Mouse (Mus musculus) brain, adult 10 weeks (tissue): Measurements from ENCODE around the gene Stpg1. TPM values are rescaled to one million over a fixed set of nuclear protein-coding genes. Genes with fewer than 3 reads are reported as not detected.

Source experiments
- polyA plus RNA-seq: library from polyadenylated mRNA; stranded (reverse); fragments of 350-450 nt; fragmentation: Illumina TruSeq; extraction: RNeasy Lipid Tissue Mini Kit (QIAGEN cat#74804); gene quantifications from one replicate; pipeline ENCODE4 v1.2.3, GENCODE M21; 2015; ENCODE audit warnings: low read depth, low replicate concordance

Gene Stpg1
- 1.3 TPM for polyA plus RNA-seq

DNA sequence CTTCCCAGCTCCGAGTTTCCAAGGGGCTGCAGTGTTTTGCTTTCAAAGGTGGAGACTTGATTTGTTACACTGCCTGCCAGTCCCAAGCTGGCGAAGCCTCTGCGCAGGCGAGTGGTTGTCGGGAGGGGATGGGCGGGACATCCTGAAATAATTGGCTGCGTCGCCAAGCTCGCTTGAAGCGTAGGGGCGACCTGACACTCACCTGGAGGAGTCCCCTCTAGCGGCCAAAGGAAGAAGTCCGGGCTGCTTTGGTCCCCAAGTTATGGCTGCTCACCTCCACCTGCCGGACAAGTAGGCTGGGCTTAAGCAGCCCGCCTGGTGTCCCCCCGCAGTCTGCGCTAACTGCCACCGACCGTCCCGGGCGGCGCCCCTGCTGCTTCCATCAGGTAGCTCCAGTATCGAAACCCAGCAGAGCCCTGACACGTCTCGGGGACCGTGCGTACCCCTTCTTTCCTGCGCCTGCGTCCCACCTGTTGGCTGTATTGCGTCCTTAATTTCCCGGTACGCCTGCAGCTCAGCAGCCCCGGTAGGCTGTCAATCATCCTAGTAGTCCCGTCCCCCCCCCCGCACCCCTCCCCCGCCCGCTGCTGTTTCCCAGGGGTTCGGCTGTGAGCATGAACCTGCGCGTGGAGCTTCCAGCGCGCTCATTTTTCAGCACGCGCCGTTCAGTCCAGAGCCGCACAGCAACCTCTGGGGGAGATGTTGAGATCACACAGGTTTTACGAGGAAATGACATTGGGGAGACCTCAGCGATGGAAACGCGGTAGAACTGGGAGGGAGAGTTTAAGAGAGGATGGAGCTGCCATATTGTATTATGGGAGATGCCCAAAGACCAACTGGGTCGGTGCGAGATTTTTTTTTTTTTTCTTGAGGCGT lies at the start of gene Stpg1, which contains the start of gene Nipal3:
Gene Stpg1 (plus strand): TSS at position 270 of the 876 bp plus-strand sequence.
Gene Nipal3 (minus strand): TSS at position 518 of the 876 bp plus-strand sequence.

DNA sequence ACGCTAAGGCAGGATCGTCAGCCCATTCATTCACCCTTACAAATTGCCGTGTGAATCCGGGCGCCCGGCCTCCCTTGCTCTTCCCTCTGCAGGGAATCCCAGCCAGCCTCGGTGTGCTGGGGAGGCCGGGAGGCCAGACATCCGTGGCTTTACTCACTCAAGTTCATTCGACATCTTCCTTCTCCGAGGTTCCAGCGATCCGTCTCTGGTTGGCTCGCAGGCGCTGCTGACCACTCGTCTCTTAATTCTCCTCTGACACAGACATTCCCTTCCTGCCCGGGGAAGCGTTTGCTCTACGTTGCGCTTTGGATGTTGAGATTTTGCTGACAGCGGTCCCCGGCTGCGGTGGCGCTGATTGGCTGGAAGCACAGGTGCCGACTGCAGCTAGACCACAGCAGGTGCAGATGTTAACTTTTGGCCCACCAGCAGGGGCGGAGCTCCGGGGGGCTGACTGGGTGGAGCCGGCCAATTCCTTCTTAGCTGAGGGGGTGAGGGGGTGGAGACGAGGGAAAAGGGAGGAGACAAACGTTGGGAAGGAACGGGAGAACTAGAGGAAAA lies 78.7 kb downstream of the Stpg1 start, which contains the start of gene Grhl3:
Gene Grhl3 (minus strand): TSS at position 380 of the 558 bp plus-strand sequence.

Other genes starting within 250 kb of the Stpg1 start
- gene Clic4, start 222.0 kb upstream of the Stpg1 start, polyA plus RNA-seq: 69.5 TPM
- gene Srrm1, start 141.5 kb upstream of the Stpg1 start, polyA plus RNA-seq: 106 TPM
- 0.76 TPM for gene Ncmap, start 96.6 kb upstream of the Stpg1 start, polyA plus RNA-seq
- gene Rcan3, start 60.9 kb upstream of the Stpg1 start, polyA plus RNA-seq: 19.9 TPM
- gene Nipal3, start 248 bp downstream of the Stpg1 start, polyA plus RNA-seq: 61.2 TPM
- gene Grhl3, start 78.8 kb downstream of the Stpg1 start, polyA plus RNA-seq: 0.61 TPM
- 0.13 TPM for gene Ifnlr1, start 191.5 kb downstream of the Stpg1 start, polyA plus RNA-seq
- not detected for gene Il22ra1, start 233.4 kb downstream of the Stpg1 start, polyA plus RNA-seq